Mouse (Mus musculus): ENCODE data around the gene Acer3. TPM values are rescaled to one million over a fixed set of nuclear protein-coding genes. Genes with fewer than 3 reads are reported as not detected.
A peak's percentile ranks its signal among the peaks of the same experiment; 100 is the strongest.

Acer3 gene
- total RNA-seq (2017), result 7.4 and 9.8 TPM in 2 replicates

DNA sequence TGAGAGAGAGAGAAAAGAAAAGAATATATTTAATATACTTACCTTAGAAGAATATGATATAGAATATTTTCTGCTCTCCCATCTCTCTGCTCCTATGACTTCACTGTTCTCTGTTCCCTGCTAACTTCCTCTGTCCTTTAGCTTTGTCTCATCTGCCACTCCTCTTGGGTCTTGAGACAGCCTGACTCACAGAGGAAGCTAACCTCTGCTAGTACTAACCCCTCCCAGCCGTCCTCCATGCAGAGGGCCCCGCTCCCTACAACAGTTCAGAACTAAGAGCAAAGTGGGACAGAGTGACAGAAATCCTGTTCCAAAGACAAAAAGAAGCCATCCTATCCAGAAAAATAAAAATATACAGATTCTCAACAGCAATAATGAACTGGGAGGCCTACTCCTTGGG is at the start of gene Acer3:
Gene Acer3 (minus strand): TSS at position 126 of the 400 bp plus-strand sequence.
- ATAC-seq (ENCODE audit: extremely low read depth, insufficient number of reproducible peaks, low FRiP score, poor library complexity, severe bottlenecking), result no peak

DNA sequence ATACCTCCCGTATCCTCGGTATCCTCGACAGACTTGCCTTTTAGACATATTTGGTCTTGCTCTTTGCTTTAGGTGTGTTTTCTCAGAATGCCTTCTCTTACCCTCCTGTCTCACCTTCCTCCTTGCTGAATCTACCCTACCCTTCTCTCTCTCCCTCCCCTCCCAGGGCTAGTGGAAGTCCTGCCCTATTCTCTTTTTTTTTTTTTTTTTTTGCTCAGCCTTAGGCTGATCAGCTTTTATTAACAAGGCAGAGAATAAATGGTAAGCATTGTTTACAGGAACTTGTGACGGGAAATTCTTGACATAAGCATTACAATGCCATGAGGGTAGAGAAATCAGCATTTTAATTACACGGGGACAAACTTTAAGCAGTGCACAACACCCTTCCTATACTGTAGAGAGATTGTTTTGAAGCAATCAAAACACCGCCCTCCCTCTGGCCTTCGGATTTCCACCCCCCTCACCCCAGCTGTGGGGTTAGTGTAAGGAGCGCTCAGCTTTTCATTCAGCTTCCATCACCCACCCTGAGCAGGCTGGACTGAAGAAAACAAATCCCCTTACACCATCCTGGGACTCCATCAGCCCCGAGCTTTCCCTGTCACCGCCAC is 48.9 kb upstream of the Acer3 start:
- no peak for ATAC-seq (ENCODE audit: extremely low read depth, insufficient number of reproducible peaks, low FRiP score, poor library complexity, severe bottlenecking)

DNA sequence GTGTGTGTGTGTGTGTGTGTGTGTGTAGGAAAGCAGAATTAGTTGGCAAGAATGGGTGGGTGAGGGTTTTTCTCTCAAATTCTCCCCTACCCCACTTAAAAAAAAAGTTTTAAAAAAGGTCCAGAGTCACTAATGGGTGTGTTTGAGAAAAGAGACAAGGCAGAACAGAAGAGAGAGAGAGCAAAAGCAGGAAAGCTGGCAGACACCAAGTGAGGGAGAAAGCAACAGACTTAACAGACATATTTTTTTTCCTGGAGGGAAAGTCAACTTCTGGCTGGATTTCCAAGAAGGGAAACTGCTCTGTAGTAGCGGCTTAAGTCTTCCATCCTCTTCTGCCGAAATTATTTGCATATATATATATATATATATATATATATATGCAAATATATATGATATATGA is 40.7 kb upstream of the Acer3 start:
- ATAC-seq (ENCODE audit: extremely low read depth, insufficient number of reproducible peaks, low FRiP score, poor library complexity, severe bottlenecking), result no peak

DNA sequence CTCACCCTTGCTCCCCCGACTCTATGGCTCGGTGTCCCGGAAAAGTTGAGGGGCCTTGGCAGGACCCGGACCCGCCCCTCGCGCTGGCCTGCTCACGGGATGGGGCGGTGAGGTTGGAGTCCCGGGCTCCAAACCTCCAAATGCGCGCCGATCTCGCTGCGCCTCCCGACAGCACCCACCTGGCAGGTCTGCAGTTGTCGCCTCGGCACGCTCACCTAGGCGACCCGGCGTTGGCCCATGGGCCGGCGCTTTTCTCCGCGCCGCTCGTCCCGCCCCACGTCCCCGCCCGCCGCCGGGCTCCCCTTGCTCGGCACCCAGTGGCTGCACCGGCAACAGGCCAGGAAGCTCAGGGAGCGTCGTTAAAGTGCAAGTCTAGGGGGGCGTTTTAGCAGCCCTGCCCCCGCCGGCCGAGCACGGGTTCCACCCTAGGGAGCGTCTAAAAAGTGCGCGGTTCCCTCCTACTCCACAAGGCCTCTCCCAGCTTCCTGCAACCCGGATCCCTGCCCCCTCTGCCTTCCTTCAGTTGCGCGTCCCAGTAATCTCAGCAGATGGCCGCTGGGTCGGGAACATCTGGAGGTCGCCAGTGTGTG is 40.1 kb upstream of the Acer3 start, which contains the start of gene Tsku:
Gene Tsku (minus strand): TSS at position 266 of the 590 bp plus-strand sequence.
- no peak for ATAC-seq (ENCODE audit: extremely low read depth, insufficient number of reproducible peaks, low FRiP score, poor library complexity, severe bottlenecking)

DNA sequence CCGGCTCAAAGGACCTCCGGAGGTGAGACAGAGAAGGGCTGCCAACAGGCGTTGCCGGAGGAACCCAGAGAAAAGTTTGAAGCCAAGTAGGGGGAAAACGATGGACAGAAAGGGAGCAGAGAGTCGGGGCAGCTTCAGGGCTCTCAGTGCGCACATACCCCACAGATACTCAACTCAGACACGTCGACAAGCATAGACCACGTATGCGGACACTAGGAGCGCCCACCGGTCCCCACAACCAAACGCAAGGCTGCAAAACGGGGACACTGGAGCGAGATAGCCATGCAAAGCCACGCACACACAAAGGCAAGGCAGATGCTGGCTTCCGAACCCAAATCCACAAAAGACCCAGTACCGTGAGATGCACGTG is 39.6 kb upstream of the Acer3 start:
- no peak for ATAC-seq (ENCODE audit: extremely low read depth, insufficient number of reproducible peaks, low FRiP score, poor library complexity, severe bottlenecking)

DNA sequence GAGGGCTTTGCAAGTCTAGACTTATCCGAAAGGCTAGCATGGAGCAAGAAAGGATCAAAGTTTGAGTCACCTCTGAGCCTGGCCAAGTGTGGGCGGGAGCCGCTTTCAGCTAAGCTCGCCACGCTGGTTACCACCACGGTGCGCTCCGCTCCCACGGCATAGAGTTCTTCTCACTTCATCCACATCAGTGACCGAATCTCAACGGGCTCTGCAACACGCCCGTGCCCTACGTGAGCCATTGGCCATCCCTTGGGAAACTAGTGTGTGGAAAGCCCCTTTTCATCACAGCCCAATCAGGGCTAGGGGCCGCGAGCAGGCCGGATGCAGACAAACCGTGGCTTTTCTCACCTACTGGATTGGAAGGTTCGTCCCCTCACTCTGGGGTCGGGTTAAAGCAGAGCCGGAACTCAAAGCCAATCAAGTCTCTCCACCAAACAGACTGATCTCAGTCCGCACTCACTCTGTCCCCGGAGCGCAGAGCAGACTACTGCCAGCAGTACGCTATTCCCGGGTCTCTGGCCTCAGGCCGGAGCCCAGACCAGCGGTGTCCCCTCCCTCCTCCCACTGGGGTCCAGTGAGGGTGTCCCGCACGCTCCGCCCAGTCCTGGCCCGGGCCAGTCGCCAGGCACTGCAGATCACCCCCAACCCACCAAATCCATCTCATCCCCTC is 39.1 kb upstream of the Acer3 start:
- ATAC-seq (ENCODE audit: extremely low read depth, insufficient number of reproducible peaks, low FRiP score, poor library complexity, severe bottlenecking), result no peak

DNA sequence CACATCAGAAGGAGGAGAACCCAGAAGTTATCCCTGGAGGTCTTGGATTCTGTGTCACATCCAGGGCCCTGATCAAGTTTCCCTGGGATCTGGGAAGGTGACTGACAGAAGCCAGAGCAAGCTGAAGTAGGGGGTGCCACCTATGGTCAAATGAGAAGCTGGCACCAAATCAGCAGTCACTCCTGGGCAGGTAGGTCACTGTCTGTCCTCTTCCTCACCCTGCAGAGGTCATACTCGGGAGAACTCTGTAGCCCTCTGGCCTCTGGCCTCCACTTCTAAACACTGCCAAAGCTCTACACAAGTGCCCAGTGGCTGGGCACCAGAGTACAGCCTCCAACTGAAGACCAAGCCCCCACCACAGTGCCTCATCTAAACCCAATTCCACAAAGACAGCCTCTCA is 37.0 kb upstream of the Acer3 start:
- ATAC-seq (ENCODE audit: extremely low read depth, insufficient number of reproducible peaks, low FRiP score, poor library complexity, severe bottlenecking), result no peak

DNA sequence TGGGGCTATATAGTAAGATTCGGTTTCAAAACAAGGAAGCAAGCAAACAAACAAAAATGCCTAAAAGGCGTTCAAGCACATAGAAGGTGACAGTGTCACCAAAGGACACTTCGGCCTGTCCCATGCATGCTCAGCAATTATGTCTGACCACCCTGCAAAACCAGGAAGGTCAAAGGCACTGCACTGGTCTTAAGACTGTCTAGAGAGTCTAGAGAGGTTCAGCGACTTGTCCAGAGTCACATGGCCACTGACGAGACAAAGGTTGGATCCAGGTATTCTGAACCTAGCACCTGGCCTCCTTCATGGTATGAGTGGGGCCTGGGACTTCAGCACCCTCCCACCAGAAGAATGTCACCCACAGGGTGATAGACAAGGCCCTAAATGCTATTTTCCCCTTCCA is 36.3 kb upstream of the Acer3 start:
- ATAC-seq (ENCODE audit: extremely low read depth, insufficient number of reproducible peaks, low FRiP score, poor library complexity, severe bottlenecking), result no peak

DNA sequence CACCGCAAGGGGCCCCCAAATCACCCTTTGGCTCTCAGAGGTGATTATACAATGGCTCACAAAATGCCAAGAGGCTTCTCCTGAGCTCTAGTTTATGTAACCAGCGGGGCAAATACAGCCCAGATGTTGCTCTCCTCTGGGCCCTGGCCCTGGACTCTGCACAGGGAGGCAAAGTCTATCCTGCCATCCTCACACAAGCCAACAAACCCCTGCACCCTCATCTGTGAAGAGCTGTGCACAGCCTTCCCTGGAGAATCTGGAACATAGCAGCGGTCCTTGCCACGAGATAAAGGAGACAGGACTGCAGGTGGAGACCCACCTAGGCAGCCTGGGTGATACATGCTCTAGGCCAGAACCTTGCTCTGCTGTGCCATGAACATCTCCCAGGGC is 33.9 kb upstream of the Acer3 start:
- ATAC-seq (ENCODE audit: extremely low read depth, insufficient number of reproducible peaks, low FRiP score, poor library complexity, severe bottlenecking), result no peak

DNA sequence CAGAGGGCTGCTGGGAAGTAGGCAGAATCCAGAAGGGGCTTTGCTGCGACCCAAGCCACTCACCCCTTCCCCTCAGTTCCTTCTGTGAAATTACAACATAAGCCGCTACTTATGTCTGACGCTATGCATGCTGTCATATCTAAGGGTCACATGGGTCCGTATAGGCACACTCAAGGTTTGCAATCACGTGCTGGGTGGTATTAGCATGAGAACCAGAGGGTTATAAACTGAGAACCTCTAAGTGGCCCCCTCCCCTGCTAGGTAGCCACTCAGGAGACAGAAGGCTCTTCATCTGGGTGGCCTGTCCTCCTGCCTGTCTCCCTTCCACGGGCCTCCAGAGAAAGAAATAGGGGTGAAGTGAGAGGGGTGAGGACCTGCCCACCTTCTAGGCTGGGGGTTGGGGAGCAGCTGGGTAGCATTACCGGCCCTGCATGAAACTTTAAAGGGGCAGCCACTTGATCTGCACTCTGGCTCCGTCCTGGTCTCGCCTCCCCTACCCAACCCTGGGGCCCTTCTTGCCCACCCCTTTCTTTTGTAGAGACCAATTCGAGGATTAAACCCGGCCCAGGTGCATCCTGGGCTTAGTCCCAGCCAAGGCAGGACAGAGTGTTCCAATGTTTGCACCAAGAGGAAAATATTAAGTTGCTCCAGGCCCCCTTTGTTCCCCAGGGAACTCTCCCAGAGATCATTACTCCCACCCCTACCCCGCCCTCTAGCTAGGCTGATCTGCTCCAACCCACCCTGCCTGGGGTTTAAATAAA is 33.3 kb upstream of the Acer3 start:
- ATAC-seq (ENCODE audit: extremely low read depth, insufficient number of reproducible peaks, low FRiP score, poor library complexity, severe bottlenecking), result no peak

DNA sequence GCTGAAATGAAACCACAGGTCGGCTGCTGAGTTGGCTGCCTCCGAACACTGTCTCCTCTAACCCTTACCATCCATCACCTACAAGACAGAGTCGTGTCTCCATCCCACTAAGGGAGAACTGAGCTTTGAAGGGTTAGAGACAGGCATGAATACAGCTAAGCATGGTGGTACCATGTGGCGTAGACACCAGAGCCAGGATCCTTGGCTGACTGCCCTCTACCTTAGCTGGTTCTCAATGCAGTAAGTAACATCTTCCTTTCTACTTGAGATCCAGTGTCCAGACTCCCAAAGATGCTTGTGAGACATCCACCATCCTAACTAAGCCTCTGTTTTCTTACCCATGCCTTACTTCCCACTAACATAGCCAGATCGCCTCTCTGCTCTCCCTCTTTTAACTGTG is 32.6 kb upstream of the Acer3 start:
- ATAC-seq (ENCODE audit: extremely low read depth, insufficient number of reproducible peaks, low FRiP score, poor library complexity, severe bottlenecking), result no peak

DNA sequence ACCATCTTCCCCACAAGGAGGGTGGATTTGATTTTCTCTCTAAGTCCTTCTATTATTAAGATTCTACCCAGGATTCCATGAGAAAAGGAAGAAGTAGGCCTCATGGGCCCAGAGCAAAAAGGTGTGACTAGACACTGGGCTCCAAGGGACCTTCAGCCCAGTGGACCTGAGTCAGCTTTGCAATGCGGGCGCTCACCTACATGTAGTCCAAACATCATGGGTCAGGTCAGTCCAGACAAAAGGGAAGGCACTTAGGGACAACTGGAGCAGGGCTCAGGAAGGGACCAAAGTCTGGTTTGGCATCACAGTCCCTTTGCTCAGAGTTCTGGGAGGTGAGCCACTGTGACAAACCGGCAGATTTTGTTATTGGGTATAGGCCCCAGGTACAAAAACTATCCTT is 30.5 kb upstream of the Acer3 start:
- no peak for ATAC-seq (ENCODE audit: extremely low read depth, insufficient number of reproducible peaks, low FRiP score, poor library complexity, severe bottlenecking)

DNA sequence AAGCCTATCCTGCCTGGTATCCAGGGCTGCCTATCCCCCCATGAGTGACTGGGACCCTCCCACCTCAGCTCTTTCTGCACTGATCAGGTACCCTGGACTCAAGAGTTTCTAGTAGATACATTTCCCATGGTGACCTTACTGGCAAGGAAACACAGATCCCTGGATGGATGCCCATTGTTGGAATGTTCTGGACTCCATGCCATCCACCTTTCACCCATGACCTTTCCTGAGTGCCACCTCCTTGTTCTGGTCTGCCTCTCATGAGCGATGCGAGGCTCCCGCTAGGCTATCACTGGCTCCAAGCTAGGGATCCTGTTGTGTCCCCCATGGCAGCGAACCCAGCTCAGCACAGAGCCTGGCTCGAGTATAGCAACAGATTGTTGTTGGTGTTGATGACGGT is 28.8 kb upstream of the Acer3 start:
- ATAC-seq (ENCODE audit: extremely low read depth, insufficient number of reproducible peaks, low FRiP score, poor library complexity, severe bottlenecking), result no peak

DNA sequence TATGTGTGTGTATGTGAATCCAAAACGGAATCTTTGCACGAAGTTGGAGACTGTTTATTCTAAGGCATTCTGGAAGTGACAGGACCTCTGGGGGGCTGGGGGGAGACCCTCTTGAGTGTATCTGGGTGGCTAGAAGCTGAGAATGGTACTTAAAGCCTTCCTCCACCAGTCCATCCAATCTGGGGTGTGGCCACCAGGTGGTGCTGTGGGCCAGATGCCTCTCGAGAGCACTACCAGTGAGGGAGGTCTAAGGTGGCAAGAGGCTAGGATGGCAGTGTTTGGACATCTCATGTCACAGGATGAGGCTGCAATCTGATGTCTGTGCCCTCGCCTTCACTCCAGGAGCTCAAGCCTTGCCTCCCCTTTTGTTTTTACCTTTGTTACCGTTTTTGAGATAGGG is 28.1 kb upstream of the Acer3 start:
- peak; percentile 49 for ATAC-seq (ENCODE audit: extremely low read depth, insufficient number of reproducible peaks, low FRiP score, poor library complexity, severe bottlenecking)

DNA sequence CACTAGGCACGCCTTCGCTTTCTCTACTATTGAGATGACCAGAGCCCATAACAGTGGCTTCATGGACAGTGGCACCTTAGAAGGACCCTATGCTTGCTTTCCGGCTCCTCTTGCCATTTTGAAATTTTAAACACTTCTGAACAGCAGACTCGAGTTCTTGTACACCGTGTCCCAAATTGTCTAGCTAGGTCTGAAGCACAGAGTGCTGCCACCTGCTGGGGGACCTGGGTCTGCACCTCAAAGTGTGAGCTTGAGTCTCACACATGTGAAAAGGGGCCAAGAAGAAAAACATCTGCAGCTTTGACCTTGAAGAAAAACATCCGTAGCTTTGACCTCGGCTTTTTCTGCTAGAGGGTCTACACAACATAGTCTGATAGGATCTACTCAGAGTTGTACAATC is 27.0 kb upstream of the Acer3 start:
- ATAC-seq (ENCODE audit: extremely low read depth, insufficient number of reproducible peaks, low FRiP score, poor library complexity, severe bottlenecking), result peak; percentile 48; the same call in 1 of the 2 replicates

DNA sequence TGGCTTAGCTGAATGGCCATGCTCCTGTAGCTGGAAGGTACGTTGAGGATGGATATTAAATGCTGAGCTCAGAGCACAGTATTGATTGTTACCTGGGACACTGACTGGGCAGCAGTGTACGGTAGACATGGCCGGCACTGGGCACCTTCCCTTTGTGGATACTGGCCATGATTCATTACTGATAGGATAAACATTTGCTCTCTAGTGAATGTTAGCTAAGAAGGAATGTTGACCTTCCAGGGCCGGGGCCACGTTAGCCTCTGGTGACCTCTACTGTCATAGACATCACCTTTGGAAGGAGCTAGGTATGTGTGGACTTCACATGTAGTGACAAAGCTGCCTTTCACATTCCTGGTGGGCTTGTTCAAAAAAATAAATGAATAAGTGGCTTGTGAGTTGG is 26.5 kb upstream of the Acer3 start:
- ATAC-seq (ENCODE audit: extremely low read depth, insufficient number of reproducible peaks, low FRiP score, poor library complexity, severe bottlenecking), result no peak

DNA sequence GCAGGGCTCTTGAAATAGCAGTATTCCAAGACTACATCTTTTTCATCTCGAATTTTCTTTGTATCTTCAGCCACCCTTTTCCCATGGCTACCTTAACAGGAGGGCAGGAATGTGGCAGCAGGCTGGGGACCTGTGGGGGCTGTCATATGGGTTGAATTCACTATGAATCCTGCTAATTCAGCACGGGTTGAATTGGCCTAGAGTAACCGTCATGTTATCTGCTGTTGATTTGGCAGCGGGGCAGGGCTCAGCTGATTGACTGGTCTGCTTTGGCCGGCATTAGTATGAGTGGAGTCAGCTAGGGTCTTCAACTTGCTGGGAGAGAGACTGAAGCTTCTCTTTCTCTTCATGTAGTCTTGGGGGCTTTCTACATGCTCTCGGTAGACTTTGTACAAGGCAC is 24.0 kb upstream of the Acer3 start:
- ATAC-seq (ENCODE audit: extremely low read depth, insufficient number of reproducible peaks, low FRiP score, poor library complexity, severe bottlenecking), result no peak

DNA sequence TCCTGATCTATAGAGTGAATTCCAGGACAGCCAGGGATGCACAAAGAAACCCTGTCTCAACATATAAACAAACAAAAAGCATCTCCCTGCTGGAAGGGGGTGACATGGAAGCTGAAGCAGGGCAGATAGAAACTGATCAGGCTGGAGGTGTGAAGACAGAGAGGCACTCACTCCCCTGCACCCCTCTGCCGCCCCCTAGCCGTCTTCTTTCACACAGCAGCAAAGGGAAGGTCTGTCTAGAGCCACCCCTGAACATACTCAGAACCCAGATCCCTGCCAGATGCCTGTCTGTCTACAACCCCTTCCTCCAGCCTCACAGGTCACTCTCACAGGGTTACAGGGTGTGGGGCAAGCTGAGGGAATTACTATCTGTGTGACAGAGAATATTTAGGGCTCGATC is 23.4 kb upstream of the Acer3 start:
- peak; percentile 35 for ATAC-seq (ENCODE audit: extremely low read depth, insufficient number of reproducible peaks, low FRiP score, poor library complexity, severe bottlenecking)

DNA sequence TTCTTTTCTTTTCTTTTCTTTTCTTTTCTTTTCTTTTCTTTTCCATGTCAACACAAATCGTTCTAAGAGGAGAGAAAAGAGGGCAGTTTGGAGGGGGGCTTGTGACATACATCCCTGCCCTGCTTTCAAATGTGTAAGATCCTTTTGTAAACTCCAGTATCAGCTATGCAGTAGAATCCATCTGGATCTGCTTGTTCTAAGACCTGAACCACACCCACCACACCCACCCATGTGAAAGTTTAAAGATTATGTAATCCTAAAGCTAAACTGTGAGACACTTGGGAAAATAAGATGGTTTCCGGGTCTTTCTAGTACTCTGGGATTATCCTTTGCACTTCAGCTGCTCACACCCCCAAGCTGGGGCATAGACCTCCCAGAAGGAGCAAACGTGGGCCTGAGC is 21.2 kb upstream of the Acer3 start:
- no peak for ATAC-seq (ENCODE audit: extremely low read depth, insufficient number of reproducible peaks, low FRiP score, poor library complexity, severe bottlenecking)

DNA sequence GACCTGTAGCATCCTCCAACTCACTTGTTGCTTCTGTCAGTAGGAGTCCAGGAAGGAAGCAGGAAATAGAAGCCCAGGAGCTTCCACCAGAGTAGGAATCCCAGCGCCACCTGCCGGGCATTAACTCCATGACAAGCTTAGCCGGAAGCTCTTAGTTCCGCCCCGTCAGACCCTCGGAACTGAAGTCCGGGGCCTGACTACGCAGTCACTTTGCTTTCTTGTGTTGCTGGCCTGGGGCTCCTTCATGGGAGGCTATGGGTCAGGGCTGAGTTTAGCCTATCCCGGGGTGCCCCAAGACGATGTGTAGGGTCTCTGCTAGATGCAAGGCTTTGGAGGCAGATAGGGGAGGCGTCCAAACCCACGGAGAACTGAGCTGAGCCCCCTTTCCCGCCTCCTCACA is 20.5 kb upstream of the Acer3 start:
- ATAC-seq (ENCODE audit: extremely low read depth, insufficient number of reproducible peaks, low FRiP score, poor library complexity, severe bottlenecking), result peak; percentile 84
